Mouse (Mus musculus): ENCODE data around the gene Kcnf1.

- TF ChIP-seq CTCF (IDR thresholded peaks at IDR 0.05; ENCODE audit: low read depth), result no peak
- no peak for TF ChIP-seq EP300 (IDR thresholded peaks at IDR 0.05; ENCODE audit: low read depth)
Observed at GRCm38 (mm10) chr12:17131563-17131962, 45.1 kb downstream of the Kcnf1 start.
